Mouse (Mus musculus): ENCODE measurements at regions not wholly inside any gene's neighbourhood (a gene's known extent, or its start where the extent isn't known, plus 50 kb on each side); places are given as distances from the start of the nearest gene placed in this dataset.

DNA sequence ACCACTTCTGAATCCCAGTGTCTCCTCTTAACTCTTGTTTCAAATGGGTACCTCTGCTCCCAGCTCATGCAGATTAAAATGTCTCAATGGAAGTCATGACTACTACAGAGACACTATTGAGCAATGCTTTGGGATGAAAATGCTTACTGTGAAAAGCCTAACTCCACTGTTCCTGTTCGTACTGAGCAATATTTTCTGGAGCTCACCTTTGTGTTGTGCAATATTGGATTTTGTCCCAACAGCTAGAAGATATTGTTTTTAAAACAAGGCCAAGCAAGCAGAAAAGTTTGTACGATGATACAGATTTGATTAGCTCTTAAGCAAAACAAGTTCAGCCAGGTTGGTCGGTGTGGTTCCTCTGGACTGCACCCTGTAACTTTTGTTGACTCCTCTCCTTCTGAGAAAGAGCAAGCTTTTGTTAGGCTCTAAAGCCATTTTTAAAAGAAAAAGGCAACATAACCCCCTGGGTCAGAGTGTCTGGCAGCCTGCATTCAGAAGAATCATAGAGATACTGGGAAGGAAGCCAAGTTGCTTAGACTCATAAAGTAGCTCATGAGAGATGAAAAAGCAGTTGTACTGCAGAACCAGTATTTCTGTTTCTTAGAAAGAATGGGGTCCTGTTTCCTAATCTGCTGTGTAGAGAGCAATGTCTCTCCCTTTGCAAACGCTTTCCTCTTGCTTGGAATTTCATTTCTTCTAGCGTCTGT is 302.4 kb upstream of the Dach1 start:
- TF ChIP-seq CTCF (IDR thresholded peaks at IDR 0.05; ENCODE audit: low read depth) = no peak
- Histone ChIP-seq H3K36me3 (ENCODE audit: insufficient read depth) (no peaks in the 10 kb centered on the region), H3K27me3 (ENCODE audit: insufficient read depth, low read length) (no peaks in the 10 kb centered on the region), H3K27ac (ENCODE audit: low read depth, low read length) (no peak overlapping the region), H3K9me3 (ENCODE audit: low read length) (no peaks in the 10 kb centered on the region), H3K4me1 (ENCODE audit: insufficient read depth) (no peaks in the 10 kb centered on the region), H3K9ac (no peak overlapping the region), H3K4me3 (ENCODE audit: low read depth, low read length) (no peak overlapping the region), H3K4me2 (ENCODE audit: low read depth) (no peak overlapping the region)
- ATAC-seq = no peak
- 37% methylated on average over 5 of the region's 5 CpGs for WGBS
- peak; percentile 5 for DNase-seq

DNA sequence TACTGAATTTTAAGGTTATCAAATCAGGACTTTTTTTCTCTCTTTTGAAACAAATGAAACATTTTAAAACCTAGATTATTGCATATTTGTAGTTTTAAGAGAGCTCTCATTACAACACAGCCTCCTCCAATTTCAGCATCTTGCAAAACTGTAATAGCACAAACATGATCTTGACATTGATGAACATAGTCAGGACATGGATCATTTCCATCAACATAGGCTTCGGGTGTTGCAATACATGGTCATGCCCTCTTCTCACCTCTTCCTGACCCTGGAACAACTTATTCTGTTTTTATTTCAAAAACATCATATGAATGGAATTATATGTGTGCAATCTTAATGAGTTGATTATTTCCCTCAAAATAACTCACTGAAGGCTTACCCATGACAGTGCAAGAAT is 284.9 kb upstream of the Dach1 start:
- TF ChIP-seq CTCF (IDR thresholded peaks at IDR 0.05; ENCODE audit: low read depth) = no peak
- DNase-seq (no peak), ATAC-seq (no peak)
- H3K9ac ChIP-seq = no peak overlapping the region
- no peaks in the 10 kb centered on the region for H3K27me3 ChIP-seq (ENCODE audit: insufficient read depth, low read length)
- no peaks in the 10 kb centered on the region for H3K4me1 ChIP-seq (ENCODE audit: insufficient read depth)
- H3K4me3 ChIP-seq (ENCODE audit: low read depth, low read length) = no peak overlapping the region
- 85% methylated on average over 1 of the region's 1 CpGs for WGBS
- H3K36me3 ChIP-seq (ENCODE audit: insufficient read depth) = no peaks in the 10 kb centered on the region
- H3K9me3 ChIP-seq (ENCODE audit: low read length) = no peaks in the 10 kb centered on the region
- H3K4me2 ChIP-seq (ENCODE audit: low read depth) = no peak overlapping the region
- no peak overlapping the region for H3K27ac ChIP-seq (ENCODE audit: low read depth, low read length)

- WGBS = 69% methylated on average over 6 of the region's 6 CpGs
Measured at GRCm38 (mm10) chr14:98452191-98452590, 282.6 kb upstream of the Dach1 start.

GRCm38 (mm10) chr14:98449568-98449967 is 280.0 kb upstream of the Dach1 start:
- no peak overlapping the region for H3K9ac ChIP-seq
- no peaks in the 10 kb centered on the region for H3K9me3 ChIP-seq (ENCODE audit: low read length)
- H3K36me3 ChIP-seq (ENCODE audit: insufficient read depth) = no peaks in the 10 kb centered on the region
- no peak for TF ChIP-seq CTCF (IDR thresholded peaks at IDR 0.05; ENCODE audit: low read depth)
- H3K27me3 ChIP-seq (ENCODE audit: insufficient read depth, low read length) = no peaks in the 10 kb centered on the region
- H3K4me3 ChIP-seq (ENCODE audit: low read depth, low read length) = no peak overlapping the region
- no peak overlapping the region for H3K27ac ChIP-seq (ENCODE audit: low read depth, low read length)
- ATAC-seq = no peak
- no peaks in the 10 kb centered on the region for H3K4me1 ChIP-seq (ENCODE audit: insufficient read depth)
- no peak overlapping the region for H3K4me2 ChIP-seq (ENCODE audit: low read depth)
- DNase-seq = no peak
- 38% methylated on average over 5 of the region's 5 CpGs for WGBS

More at GRCm38 (mm10) chr14:98452191-98452590, 282.6 kb upstream of the Dach1 start:
- Histone ChIP-seq H3K27ac (ENCODE audit: low read depth, low read length) (no peak overlapping the region), H3K27me3 (ENCODE audit: insufficient read depth, low read length) (no peaks in the 10 kb centered on the region), H3K9ac (no peak overlapping the region), H3K4me3 (ENCODE audit: low read depth, low read length) (no peak overlapping the region), H3K36me3 (ENCODE audit: insufficient read depth) (no peaks in the 10 kb centered on the region), H3K9me3 (ENCODE audit: low read length) (no peaks in the 10 kb centered on the region), H3K4me1 (ENCODE audit: insufficient read depth) (no peaks in the 10 kb centered on the region), H3K4me2 (ENCODE audit: low read depth) (no peak overlapping the region)
- ATAC-seq (no peak), DNase-seq (no peak)
- no peak for TF ChIP-seq CTCF (IDR thresholded peaks at IDR 0.05; ENCODE audit: low read depth)

GRCm38 (mm10) chr14:98442411-98442810 is 272.8 kb upstream of the Dach1 start:
- H3K9me3 ChIP-seq (ENCODE audit: low read length) = no peaks in the 10 kb centered on the region
- DNase-seq (peak; percentile 8), ATAC-seq (no peak)
- no peak overlapping the region for H3K4me3 ChIP-seq (ENCODE audit: low read depth, low read length)
- no peaks in the 10 kb centered on the region for H3K36me3 ChIP-seq (ENCODE audit: insufficient read depth)
- no peak for TF ChIP-seq CTCF (IDR thresholded peaks at IDR 0.05; ENCODE audit: low read depth)
- 68% methylated on average over 3 of the region's 3 CpGs for WGBS
- H3K27me3 ChIP-seq (ENCODE audit: insufficient read depth, low read length) = no peaks in the 10 kb centered on the region
- H3K4me1 ChIP-seq (ENCODE audit: insufficient read depth) = no peaks in the 10 kb centered on the region
- no peak overlapping the region for H3K9ac ChIP-seq
- no peak overlapping the region for H3K27ac ChIP-seq (ENCODE audit: low read depth, low read length)
- H3K4me2 ChIP-seq (ENCODE audit: low read depth) = no peak overlapping the region

DNA sequence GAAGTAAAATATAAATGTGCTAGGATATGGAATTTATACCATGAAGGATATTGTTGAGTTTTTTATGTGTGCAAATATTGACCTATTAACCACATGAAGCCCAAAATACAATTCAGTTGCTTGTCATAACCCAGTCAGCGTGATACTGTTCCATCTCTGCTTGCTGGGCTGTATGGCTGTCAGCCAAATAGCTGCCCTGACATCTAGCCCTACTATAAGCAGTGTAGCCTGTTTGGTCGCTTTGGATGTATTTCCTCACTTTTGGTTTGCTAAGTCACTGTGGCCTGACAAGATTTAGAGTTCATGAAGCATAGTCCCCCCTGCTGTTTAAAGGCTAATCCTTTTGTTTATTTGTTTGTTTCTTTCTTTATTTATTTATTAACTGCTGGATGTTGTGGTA is 272.4 kb upstream of the Dach1 start:
- Histone ChIP-seq H3K27ac (ENCODE audit: low read depth, low read length) (no peak overlapping the region), H3K9me3 (ENCODE audit: low read length) (no peaks in the 10 kb centered on the region), H3K4me3 (ENCODE audit: low read depth, low read length) (no peak overlapping the region), H3K4me1 (ENCODE audit: insufficient read depth) (no peaks in the 10 kb centered on the region), H3K4me2 (ENCODE audit: low read depth) (no peak overlapping the region), H3K27me3 (ENCODE audit: insufficient read depth, low read length) (no peaks in the 10 kb centered on the region), H3K36me3 (ENCODE audit: insufficient read depth) (no peaks in the 10 kb centered on the region), H3K9ac (no peak overlapping the region)
- DNase-seq (no peak), ATAC-seq (no peak)
- WGBS = 67% methylated on average over 2 of the region's 2 CpGs
- TF ChIP-seq CTCF (IDR thresholded peaks at IDR 0.05; ENCODE audit: low read depth) = no peak

GRCm38 (mm10) chr14:98431959-98432358 is 262.4 kb upstream of the Dach1 start:
- no peak overlapping the region for H3K4me3 ChIP-seq (ENCODE audit: low read depth, low read length)
- ATAC-seq (no peak), DNase-seq (no peak)
- H3K9me3 ChIP-seq (ENCODE audit: low read length) = no peaks in the 10 kb centered on the region
- no peak overlapping the region for H3K27ac ChIP-seq (ENCODE audit: low read depth, low read length)
- H3K9ac ChIP-seq = no peak overlapping the region
- H3K27me3 ChIP-seq (ENCODE audit: insufficient read depth, low read length) = no peaks in the 10 kb centered on the region
- no peaks in the 10 kb centered on the region for H3K36me3 ChIP-seq (ENCODE audit: insufficient read depth)
- 62% methylated on average over 11 of the region's 11 CpGs for WGBS
- H3K4me2 ChIP-seq (ENCODE audit: low read depth) = no peak overlapping the region
- TF ChIP-seq CTCF (IDR thresholded peaks at IDR 0.05; ENCODE audit: low read depth) = no peak
- H3K4me1 ChIP-seq (ENCODE audit: insufficient read depth) = no peaks in the 10 kb centered on the region

Data from forebrain, postnatal 0 days (tissue).